Mouse (Mus musculus): Measurements from ENCODE around the gene Xpnpep3. TPM values are rescaled to one million over a fixed set of nuclear protein-coding genes. Genes with fewer than 3 reads are reported as not detected.

The Xpnpep3 gene
- polyA plus RNA-seq, 2 experiments = 3.0 to 3.2 TPM

DNA sequence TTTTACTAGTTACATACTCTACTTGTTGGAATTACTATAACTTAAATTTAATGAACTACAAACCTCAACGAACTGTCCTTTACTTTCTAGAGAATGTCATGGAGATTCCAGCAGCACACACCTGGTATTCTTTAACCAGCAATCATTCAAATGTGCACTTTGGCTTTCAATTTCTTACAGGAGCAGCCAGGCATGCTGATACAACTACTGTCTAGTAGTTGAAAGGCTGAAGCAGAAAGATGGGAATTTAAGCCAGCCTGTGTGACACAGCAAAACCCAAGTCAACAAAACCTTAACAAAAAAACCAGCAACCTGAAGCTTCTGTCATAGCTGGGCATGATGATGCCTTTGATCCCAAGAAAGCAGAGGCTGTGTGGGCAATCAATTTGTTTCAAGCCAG lies 37.4 kb upstream of the Xpnpep3 start:
- H3K36me3 ChIP-seq (replicated peaks; ENCODE audit: control insufficient read depth, insufficient read depth, low read depth) = peaks cover 16% of the 10 kb centered on the region
- H3K4me3 ChIP-seq (ENCODE audit: insufficient read depth in 1 of 2, low read depth in 2 of 2, low read length in 2 of 2) = no peak overlapping the region
- no peak overlapping the region for H3K9ac ChIP-seq (replicated peaks)
- ATAC-seq (ENCODE audit: insufficient read depth) (no peak), DNase-seq (ENCODE audit: low read depth in 3 of 3, low spot score in 3 of 3) (no peak)
- no peaks in the 10 kb centered on the region for H3K9me3 ChIP-seq (ENCODE audit: control insufficient read depth, low read length)
- TF ChIP-seq EP300 (IDR thresholded peaks at IDR 0.05; ENCODE audit: low read depth) (no peak), CTCF (IDR thresholded peaks at IDR 0.05; ENCODE audit: low read depth) (no peak)
- peak overlapping the region; percentile 6 for H3K27ac ChIP-seq
- no peak overlapping the region for H3K4me2 ChIP-seq (ENCODE audit: low read depth)
- WGBS (ENCODE audit: insufficient replicate concordance) = 79% methylated on average over 1 of the region's 1 CpGs
- H3K27me3 ChIP-seq (ENCODE audit: control insufficient read depth, insufficient read depth, low read length) = no peaks in the 10 kb centered on the region
- peaks cover 22 to 32% of the 10 kb centered on the region in 2 experiments for H3K4me1 ChIP-seq (replicated peaks; ENCODE audit: control insufficient read depth in 2 of 2, insufficient read depth in 2 of 2, low read length in 1 of 2)

GRCm38 (mm10) chr15:81364271-81364670 lies 35.7 kb upstream of the Xpnpep3 start:
- Histone ChIP-seq H3K4me2 (ENCODE audit: low read depth) (no peak overlapping the region), H3K4me1 (replicated peaks; ENCODE audit: control insufficient read depth in 2 of 2, insufficient read depth in 2 of 2, low read length in 1 of 2) (peaks cover 17 to 30% of the 10 kb centered on the region in 2 experiments), H3K27me3 (ENCODE audit: control insufficient read depth, insufficient read depth, low read length) (no peaks in the 10 kb centered on the region), H3K27ac (no peak overlapping the region), H3K9me3 (ENCODE audit: control insufficient read depth, low read length) (no peaks in the 10 kb centered on the region), H3K9ac (replicated peaks) (no peak overlapping the region), H3K4me3 (ENCODE audit: insufficient read depth in 1 of 2, low read depth in 2 of 2, low read length in 2 of 2) (no peak overlapping the region), H3K36me3 (replicated peaks; ENCODE audit: control insufficient read depth, insufficient read depth, low read depth) (peaks cover 21% of the 10 kb centered on the region)
- DNase-seq (ENCODE audit: low read depth in 3 of 3, low spot score in 3 of 3) (no peak), ATAC-seq (ENCODE audit: insufficient read depth) (no peak)
- no peak for TF ChIP-seq EP300 (IDR thresholded peaks at IDR 0.05; ENCODE audit: low read depth)
- WGBS (ENCODE audit: insufficient replicate concordance) = 86% methylated on average over 1 of the region's 1 CpGs

- Histone ChIP-seq H3K9me3 (ENCODE audit: control insufficient read depth, low read length) (no peaks in the 10 kb centered on the region), H3K4me2 (ENCODE audit: low read depth) (no peak overlapping the region), H3K27me3 (ENCODE audit: control insufficient read depth, insufficient read depth, low read length) (no peaks in the 10 kb centered on the region), H3K4me3 (ENCODE audit: insufficient read depth in 1 of 2, low read depth in 2 of 2, low read length in 2 of 2) (no peak overlapping the region), H3K36me3 (replicated peaks; ENCODE audit: control insufficient read depth, insufficient read depth, low read depth) (peaks cover 21% of the 10 kb centered on the region), H3K27ac (no peak overlapping the region), H3K9ac (replicated peaks) (no peak overlapping the region), H3K4me1 (replicated peaks; ENCODE audit: control insufficient read depth in 2 of 2, insufficient read depth in 2 of 2, low read length in 1 of 2) (peaks cover 9 to 22% of the 10 kb centered on the region in 2 experiments)
- ATAC-seq (ENCODE audit: insufficient read depth) = no peak
- DNase-seq (ENCODE audit: low read depth in 3 of 3, low spot score in 3 of 3) = peak in 2 of 3 experiments; percentile 20 to 24
- 59% methylated on average over 8 of the region's 8 CpGs for WGBS (ENCODE audit: insufficient replicate concordance)
- TF ChIP-seq EP300 (IDR thresholded peaks at IDR 0.05; ENCODE audit: low read depth) (no peak), CTCF (IDR thresholded peaks at IDR 0.05; ENCODE audit: low read depth) (no peak)
These were observed 34.7 kb upstream of the Xpnpep3 start for GRCm38 (mm10) chr15:81365246-81365645.

GRCm38 (mm10) chr15:81366241-81366640 lies 33.7 kb upstream of the Xpnpep3 start:
- peaks cover 26% of the 10 kb centered on the region for H3K36me3 ChIP-seq (replicated peaks; ENCODE audit: control insufficient read depth, insufficient read depth, low read depth)
- ATAC-seq (ENCODE audit: insufficient read depth) (no peak), DNase-seq (ENCODE audit: low read depth in 3 of 3, low spot score in 3 of 3) (no peak)
- no peaks in the 10 kb centered on the region for H3K27me3 ChIP-seq (ENCODE audit: control insufficient read depth, insufficient read depth, low read length)
- H3K9me3 ChIP-seq (ENCODE audit: control insufficient read depth, low read length) = no peaks in the 10 kb centered on the region
- no peak overlapping the region for H3K4me2 ChIP-seq (ENCODE audit: low read depth)
- peaks cover 5 to 17% of the 10 kb centered on the region in 2 experiments for H3K4me1 ChIP-seq (replicated peaks; ENCODE audit: control insufficient read depth in 2 of 2, insufficient read depth in 2 of 2, low read length in 1 of 2)
- H3K4me3 ChIP-seq (ENCODE audit: insufficient read depth in 1 of 2, low read depth in 2 of 2, low read length in 2 of 2) = no peak overlapping the region
- TF ChIP-seq CTCF (IDR thresholded peaks at IDR 0.05; ENCODE audit: low read depth) = no peak
- TF ChIP-seq EP300 (IDR thresholded peaks at IDR 0.05; ENCODE audit: low read depth) = no peak
- H3K9ac ChIP-seq (replicated peaks) = no peak overlapping the region
- no peak overlapping the region for H3K27ac ChIP-seq
- WGBS (ENCODE audit: insufficient replicate concordance) = 76% methylated on average over 4 of the region's 4 CpGs

GRCm38 (mm10) chr15:81368601-81369000 lies 31.3 kb upstream of the Xpnpep3 start:
- ATAC-seq (ENCODE audit: insufficient read depth) = no peak
- peaks cover 0 to 4% of the 10 kb centered on the region in 2 experiments; a peak in 1 of 4 replicates for H3K4me1 ChIP-seq (replicated peaks; ENCODE audit: control insufficient read depth in 2 of 2, insufficient read depth in 2 of 2, low read length in 1 of 2)
- H3K9ac ChIP-seq (replicated peaks) = no peak overlapping the region
- 68% methylated on average over 1 of the region's 1 CpGs for WGBS (ENCODE audit: insufficient replicate concordance)
- H3K9me3 ChIP-seq (ENCODE audit: control insufficient read depth, low read length) = no peaks in the 10 kb centered on the region
- H3K4me3 ChIP-seq (ENCODE audit: insufficient read depth in 1 of 2, low read depth in 2 of 2, low read length in 2 of 2) = no peak overlapping the region
- no peak for TF ChIP-seq CTCF (IDR thresholded peaks at IDR 0.05; ENCODE audit: low read depth)
- TF ChIP-seq EP300 (IDR thresholded peaks at IDR 0.05; ENCODE audit: low read depth) = no peak
- H3K27me3 ChIP-seq (ENCODE audit: control insufficient read depth, insufficient read depth, low read length) = no peaks in the 10 kb centered on the region
- peaks cover 31% of the 10 kb centered on the region for H3K36me3 ChIP-seq (replicated peaks; ENCODE audit: control insufficient read depth, insufficient read depth, low read depth)
- H3K27ac ChIP-seq = no peak overlapping the region
- DNase-seq (ENCODE audit: low read depth in 3 of 3, low spot score in 3 of 3) = no peak
- no peak overlapping the region for H3K4me2 ChIP-seq (ENCODE audit: low read depth)
